Mouse (Mus musculus) ES-Bruce4 (cell line): Measurements from ENCODE around the gene Gm20662. TPM values are rescaled to one million over a fixed set of nuclear protein-coding genes. Genes with fewer than 3 reads are reported as not detected.

Experiments
- H3K27ac ChIP-seq: 2 replicates; pipeline ENCODE4 v1.5.1; 2012; ENCODE audit warnings: low read length, inconsistent platforms; ENCODE audit not compliant: insufficient read depth
- H3K27me3 ChIP-seq: 2 replicates; pipeline ENCODE4 v1.6.1; 2012; ENCODE audit warnings: mild to moderate bottlenecking, low read length, inconsistent platforms; ENCODE audit not compliant: control insufficient read depth, poor library complexity, insufficient read depth, severe bottlenecking
- H3K36me3 ChIP-seq: 2 replicates; pipeline ENCODE4 v1.6.1; 2012; ENCODE audit warnings: inconsistent platforms, mild to moderate bottlenecking, low read length, moderate library complexity; ENCODE audit not compliant: control insufficient read depth, poor library complexity, insufficient read depth, severe bottlenecking
- H3K4me1 ChIP-seq: one replicate; pipeline ENCODE4 v1.8.1; 2011; ENCODE audit warnings: low read length; ENCODE audit not compliant: control insufficient read depth, insufficient read depth
- H3K4me3 ChIP-seq: 2 replicates; pipeline ENCODE4 v1.5.1; 2011; ENCODE audit warnings: low read depth, mild to moderate bottlenecking, low read length
- H3K9ac ChIP-seq: 2 replicates; pipeline ENCODE4 v1.6.1; 2012; ENCODE audit warnings: low read depth, mild to moderate bottlenecking, inconsistent platforms; ENCODE audit not compliant: poor library complexity, severe bottlenecking
- H3K9me3 ChIP-seq: replicated peaks from 2 replicates; pipeline ENCODE4 v1.6.1; 2012; ENCODE audit warnings: mild to moderate bottlenecking, low read length, inconsistent platforms; ENCODE audit not compliant: control insufficient read depth, poor library complexity, insufficient read depth, severe bottlenecking
- CTCF ChIP-seq: IDR thresholded peaks from one replicate; pipeline ENCODE4 v1.8.1; 2011; ENCODE audit warnings: low read depth, low read length
- EP300 ChIP-seq: IDR thresholded peaks from 2 replicates; pipeline ENCODE4 v1.6.1; 2011; ENCODE audit warnings: low read depth, low read length; ENCODE audit not compliant: insufficient read depth
- POLR2A ChIP-seq: IDR thresholded peaks from one replicate; pipeline ENCODE4 v1.8.1; 2011; ENCODE audit warnings: low read length; ENCODE audit not compliant: insufficient read depth
- polyA plus RNA-seq: library from polyadenylated mRNA; stranded (reverse); fragments of >200 nt; gene quantifications from 2 replicates; pipeline ENCODE4 v1.2.4, GENCODE M21; 2011; ENCODE audit warnings: low read depth; ENCODE audit not compliant: missing spikeins, insufficient read depth, insufficient read length

Gene Gm20662
- polyA plus RNA-seq, 1 experiment: not detected

GRCm38 (mm10) chr9:107962916-107963315, 33.2 kb upstream of the Gm20662 start:
- no peak overlapping the region for H3K4me3 ChIP-seq
- H3K9ac ChIP-seq: no peak overlapping the region
- H3K36me3 ChIP-seq: no peaks in the 10 kb centered on the region
- TF ChIP-seq CTCF (no peak), EP300 (no peak), POLR2A (no peak)
- H3K4me1 ChIP-seq: peaks cover 5% of the 10 kb centered on the region
- H3K27me3 ChIP-seq: no peaks in the 10 kb centered on the region
- no peaks in the 10 kb centered on the region for H3K9me3 ChIP-seq
- no peak overlapping the region for H3K27ac ChIP-seq

GRCm38 (mm10) chr9:107963700-107964099, 32.4 kb upstream of the Gm20662 start:
- no peaks in the 10 kb centered on the region for H3K36me3 ChIP-seq
- no peaks in the 10 kb centered on the region for H3K27me3 ChIP-seq
- H3K4me1 ChIP-seq: peaks cover 5% of the 10 kb centered on the region
- no peak overlapping the region for H3K9ac ChIP-seq
- H3K4me3 ChIP-seq: no peak overlapping the region
- peak; percentile 95 for TF ChIP-seq CTCF
- TF ChIP-seq EP300: no peak
- H3K27ac ChIP-seq: no peak overlapping the region
- no peaks in the 10 kb centered on the region for H3K9me3 ChIP-seq

GRCm38 (mm10) chr9:107964681-107965080, 31.5 kb upstream of the Gm20662 start:
- Histone ChIP-seq H3K27ac (no peak overlapping the region), H3K36me3 (no peaks in the 10 kb centered on the region), H3K4me1 (peaks cover 5% of the 10 kb centered on the region), H3K4me3 (no peak overlapping the region), H3K27me3 (no peaks in the 10 kb centered on the region), H3K9me3 (no peaks in the 10 kb centered on the region), H3K9ac (no peak overlapping the region)
- TF ChIP-seq CTCF (no peak), EP300 (no peak), POLR2A (no peak)

- H3K4me3 ChIP-seq: no peak overlapping the region
- H3K4me1 ChIP-seq: peaks cover 5% of the 10 kb centered on the region
- H3K9me3 ChIP-seq: no peaks in the 10 kb centered on the region
- no peaks in the 10 kb centered on the region for H3K36me3 ChIP-seq
- TF ChIP-seq CTCF (no peak), POLR2A (no peak), EP300 (no peak)
- H3K27me3 ChIP-seq: no peaks in the 10 kb centered on the region
- no peak overlapping the region for H3K27ac ChIP-seq
- H3K9ac ChIP-seq: no peak overlapping the region
Measured at GRCm38 (mm10) chr9:107966676-107967075, 29.5 kb upstream of the Gm20662 start.

DNA sequence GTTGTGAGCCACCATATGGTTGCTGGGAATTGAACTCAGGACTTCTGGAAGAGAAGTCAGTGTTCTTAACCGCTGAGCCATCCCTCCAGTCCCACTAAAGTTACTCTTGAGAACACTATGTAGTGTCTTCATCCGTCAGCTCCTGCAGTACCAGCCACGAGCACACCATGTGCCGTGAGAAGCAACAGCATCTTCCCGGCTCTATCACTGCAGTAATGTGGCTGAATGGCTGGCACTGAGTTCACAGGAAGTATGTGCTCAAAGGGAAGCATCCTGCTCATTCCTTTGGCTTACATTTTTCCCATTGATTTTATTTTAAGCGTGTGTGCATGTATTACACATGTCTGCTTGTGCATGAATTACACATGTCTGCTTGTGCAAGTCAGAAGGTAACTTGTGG, 28.7 kb upstream of the Gm20662 start:
- H3K36me3 ChIP-seq: no peaks in the 10 kb centered on the region

DNA sequence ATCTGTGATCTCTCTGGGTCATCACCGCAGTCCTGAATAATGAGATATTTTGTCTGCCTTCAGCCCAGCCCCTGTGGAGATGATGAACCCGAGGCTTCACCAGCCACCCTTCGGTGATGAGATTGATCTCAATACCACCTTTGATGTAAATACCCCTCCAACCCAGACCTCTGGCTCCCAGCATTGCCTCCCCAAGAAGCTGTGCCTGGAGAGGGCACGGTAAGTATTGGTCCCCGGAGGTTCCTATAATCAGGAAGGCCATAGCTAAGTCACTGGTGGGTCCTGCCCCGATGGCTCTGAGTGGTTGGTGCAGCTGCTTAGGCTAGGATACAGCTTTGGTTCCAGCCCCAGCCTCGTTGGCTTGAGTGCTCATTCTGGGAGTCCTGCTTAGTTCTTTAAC, 27.6 kb upstream of the Gm20662 start:
- H3K36me3 ChIP-seq: no peaks in the 10 kb centered on the region
- H3K4me3 ChIP-seq: no peak overlapping the region
- no peaks in the 10 kb centered on the region for H3K4me1 ChIP-seq
- H3K9ac ChIP-seq: no peak overlapping the region
- H3K9me3 ChIP-seq: no peaks in the 10 kb centered on the region
- TF ChIP-seq CTCF: no peak
- H3K27me3 ChIP-seq: no peaks in the 10 kb centered on the region
- no peak overlapping the region for H3K27ac ChIP-seq

More for the DNA sequence above, 28.7 kb upstream of the Gm20662 start:
- Histone ChIP-seq H3K27ac (no peak overlapping the region), H3K9ac (no peak overlapping the region), H3K4me3 (no peak overlapping the region), H3K9me3 (no peaks in the 10 kb centered on the region), H3K27me3 (no peaks in the 10 kb centered on the region), H3K4me1 (peaks cover under 1% of the 10 kb centered on the region)
- TF ChIP-seq CTCF: no peak
- TF ChIP-seq POLR2A: no peak
- no peak for TF ChIP-seq EP300

- Histone ChIP-seq H3K27ac (no peak overlapping the region), H3K4me1 (no peaks in the 10 kb centered on the region), H3K4me3 (no peak overlapping the region), H3K9ac (no peak overlapping the region), H3K36me3 (no peaks in the 10 kb centered on the region), H3K9me3 (no peaks in the 10 kb centered on the region), H3K27me3 (no peaks in the 10 kb centered on the region)
- TF ChIP-seq POLR2A (no peak), EP300 (no peak), CTCF (no peak)
Measured at GRCm38 (mm10) chr9:107970311-107970710, 25.8 kb upstream of the Gm20662 start.
